Mouse (Mus musculus): Measurements from ENCODE around the gene Ccdc27.
A peak's percentile ranks its signal among the peaks of the same experiment; 100 is the strongest.

Ccdc27 gene

DNA sequence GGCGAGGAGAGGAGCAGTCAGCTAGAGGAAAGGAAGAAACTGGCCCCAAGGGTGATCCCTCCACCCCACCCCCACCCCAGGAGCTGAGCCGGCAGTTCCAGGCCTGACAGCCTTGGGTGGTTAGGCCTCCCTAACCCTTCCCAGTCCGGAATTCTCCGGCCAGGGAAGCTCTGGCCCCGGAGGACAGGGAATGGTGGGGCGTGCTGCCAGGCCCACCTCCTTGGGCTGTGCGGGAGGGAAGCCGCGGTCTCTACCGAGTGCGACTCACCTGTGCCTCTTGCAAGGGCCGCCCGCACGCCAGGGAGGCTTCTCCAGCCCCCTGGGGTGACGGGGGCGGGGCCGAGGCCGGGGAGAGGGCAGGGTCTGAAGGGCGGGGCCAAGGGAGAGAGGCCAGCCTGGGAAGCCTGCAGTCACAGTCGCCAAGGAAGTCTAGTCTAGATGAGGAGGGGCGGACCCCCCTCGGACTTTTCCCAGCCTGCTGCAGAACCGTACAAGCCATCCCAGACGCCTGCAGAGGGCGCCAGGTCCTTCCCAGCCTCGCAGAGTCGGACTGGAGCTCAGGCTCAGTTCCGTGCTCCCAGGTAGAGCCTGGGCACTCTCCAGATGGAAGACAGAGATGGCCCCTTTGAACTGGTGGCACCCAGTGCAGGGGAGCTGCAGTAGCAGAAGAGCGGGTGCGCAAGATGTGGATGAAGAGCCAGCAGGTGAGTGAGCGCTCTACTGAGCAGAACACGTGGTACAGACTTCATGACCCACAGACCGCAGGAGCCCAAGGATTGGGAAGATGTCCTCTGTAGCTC is 16.6 kb downstream of the Ccdc27 start, which contains the start of gene Smim1:
Smim1 (minus strand) TSS at position 590 of the 800 bp plus-strand sequence.
- DNase-seq (ENCODE audit: low spot score): peak; percentile 90

DNA sequence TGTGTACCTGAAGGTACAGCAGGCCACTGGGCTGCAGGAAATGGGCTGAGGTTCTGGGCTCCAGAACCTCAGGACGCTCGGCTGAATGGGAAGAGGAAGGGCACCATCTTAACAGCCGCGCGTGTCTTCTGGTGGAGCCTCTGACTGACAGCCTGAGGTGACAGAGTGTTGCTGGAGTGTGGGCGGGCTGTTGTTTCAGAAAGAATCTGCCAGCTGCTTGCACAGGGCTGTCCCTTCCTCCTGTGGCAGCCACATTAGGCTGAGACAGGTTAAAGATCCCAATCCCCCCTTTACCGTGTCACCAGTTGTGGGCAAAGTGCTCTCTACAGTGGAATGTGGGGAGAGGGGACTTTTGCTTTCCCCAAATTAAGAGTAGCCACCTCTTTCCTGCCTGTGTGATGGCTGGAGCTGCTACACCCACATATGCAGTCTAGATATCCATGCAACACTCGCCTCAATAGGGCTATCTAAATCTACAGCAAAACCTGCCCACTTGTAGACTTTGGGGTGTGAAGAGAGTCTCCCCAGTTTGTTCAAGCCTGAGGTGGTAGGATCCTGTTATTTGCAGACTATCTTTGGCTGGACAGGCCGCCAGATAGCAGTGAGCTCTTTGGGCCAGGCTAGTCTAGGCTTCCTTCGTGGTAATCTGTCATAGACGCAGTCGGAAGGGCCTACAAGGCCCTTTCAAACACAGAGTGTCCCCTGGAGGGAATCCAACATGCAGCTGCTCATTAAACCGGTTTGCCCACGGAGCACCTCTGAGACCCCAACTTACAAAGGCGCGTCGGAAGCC is 17.6 kb downstream of the Ccdc27 start:
- no peak for DNase-seq (ENCODE audit: low spot score)

DNA sequence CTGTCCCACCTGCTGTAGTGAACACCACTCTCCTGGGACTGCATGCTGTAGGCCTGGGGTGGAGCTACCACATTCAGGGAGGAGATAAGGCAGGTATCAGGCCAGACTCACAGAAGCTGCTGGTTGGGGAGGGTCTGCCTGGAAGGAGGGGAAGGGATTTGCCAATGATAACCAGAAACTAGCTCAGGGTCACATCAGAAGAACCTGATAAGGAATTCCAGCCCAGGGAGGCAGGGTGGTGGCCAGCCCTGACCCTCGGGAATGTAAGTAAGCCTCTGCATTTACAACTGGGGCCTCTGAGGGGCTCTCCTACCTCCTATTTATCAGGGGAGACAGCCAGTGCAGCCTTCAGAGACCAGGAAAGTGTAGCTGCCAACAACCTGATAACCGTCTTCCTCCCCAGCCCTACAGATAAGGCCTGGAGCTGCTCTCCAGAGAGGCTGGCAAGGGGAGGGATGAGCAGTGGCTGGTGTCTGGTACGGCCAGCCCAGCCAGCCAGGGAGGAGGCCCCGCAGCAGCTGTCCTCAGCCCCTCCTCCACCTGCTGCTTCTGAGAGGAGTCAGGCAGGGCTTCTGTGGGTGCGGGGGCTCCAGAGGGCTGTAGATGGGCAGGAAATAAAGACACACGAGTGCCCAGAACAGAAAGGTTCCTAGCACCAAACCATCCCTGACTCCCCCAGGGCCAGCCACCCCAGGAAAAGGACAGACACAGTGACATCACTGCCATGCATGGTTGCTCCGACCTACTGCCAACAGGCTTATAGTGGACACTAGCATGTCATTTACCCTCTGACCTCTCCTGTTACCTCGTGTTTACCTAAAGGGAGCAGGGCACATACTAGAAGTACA is 18.5 kb downstream of the Ccdc27 start:
- DNase-seq (ENCODE audit: low spot score): peak; percentile 56

DNA sequence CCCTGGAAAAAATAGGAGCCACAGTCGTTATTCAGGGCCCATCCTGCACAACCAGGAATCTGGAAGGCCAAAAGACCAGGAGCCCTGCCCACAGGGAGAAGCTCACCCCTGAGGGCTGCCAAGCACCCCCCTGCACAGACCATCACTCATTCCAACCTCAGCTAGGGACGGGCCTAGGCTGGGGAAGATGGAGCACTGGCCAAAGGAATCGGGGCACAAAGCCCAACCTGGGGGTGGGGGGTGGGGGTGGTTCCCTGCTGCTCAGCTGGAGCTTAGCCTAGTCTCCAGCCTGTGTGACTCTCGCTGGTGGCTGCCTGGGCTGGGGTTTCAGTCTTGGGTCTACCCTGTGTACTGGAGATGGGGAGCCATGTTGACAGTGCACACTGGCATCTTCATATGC is 19.6 kb downstream of the Ccdc27 start:
- DNase-seq (ENCODE audit: low spot score): no peak

DNA sequence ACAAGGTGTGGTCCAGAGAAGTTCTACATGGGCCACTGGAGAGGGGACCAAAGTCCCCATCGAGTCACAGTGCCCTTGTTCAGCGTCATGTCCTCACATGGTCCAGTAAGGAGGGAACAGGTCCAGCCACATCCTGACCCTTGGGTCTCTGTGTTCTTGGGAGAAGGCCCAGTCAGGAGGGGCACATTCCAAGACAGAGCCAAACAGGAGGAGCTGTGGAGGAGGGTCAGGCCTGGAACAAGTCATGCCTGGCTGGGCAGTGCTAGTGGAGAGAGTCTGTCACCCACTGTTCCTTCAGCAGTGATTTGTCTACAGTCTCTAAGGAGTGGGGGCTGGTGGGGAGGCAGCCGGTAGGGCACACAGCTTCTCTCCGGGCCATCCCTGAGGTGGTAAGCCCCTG is 20.1 kb downstream of the Ccdc27 start:
- DNase-seq (ENCODE audit: low spot score): no peak

DNA sequence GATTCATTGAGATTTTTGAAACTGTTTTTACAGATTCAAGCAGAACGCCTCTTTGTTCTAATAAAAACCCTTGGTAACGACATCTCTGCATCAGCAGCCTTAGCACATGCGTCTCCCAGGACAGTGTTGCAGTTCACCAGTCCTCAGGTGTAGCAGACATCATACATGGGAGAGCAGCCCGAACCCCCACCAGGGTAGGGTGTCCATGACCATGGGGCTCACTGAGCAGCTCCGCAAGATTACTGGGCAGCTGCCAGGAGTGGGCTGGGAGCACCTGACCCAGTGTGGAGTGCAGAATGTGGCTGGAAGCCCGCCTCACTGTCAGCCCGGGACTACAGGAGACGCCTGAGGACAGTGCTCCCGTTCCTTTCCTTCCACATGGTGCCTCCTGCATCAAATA is 21.0 kb downstream of the Ccdc27 start:
- DNase-seq (ENCODE audit: low spot score): no peak

DNA sequence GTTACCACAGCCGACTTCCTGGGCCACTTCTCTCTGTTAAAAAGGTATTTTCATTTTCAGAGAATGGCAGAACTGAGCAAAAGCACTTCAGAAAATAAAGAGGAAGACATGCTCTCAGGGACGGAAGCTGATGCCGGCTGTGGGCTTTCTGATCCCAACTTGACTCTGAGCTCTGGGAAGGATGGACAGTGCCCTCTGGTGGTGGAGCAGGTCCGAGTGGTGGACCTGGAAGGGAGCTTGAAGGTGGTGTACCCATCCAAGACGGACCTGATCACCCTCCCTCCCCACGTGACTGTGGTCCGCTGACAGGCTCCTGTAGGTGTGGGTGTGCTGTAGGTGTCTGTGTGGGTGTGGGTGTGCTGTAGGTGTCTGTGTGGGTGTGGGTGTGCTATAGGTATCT is 22.9 kb downstream of the Ccdc27 start:
- DNase-seq (ENCODE audit: low spot score): peak; percentile 76

DNA sequence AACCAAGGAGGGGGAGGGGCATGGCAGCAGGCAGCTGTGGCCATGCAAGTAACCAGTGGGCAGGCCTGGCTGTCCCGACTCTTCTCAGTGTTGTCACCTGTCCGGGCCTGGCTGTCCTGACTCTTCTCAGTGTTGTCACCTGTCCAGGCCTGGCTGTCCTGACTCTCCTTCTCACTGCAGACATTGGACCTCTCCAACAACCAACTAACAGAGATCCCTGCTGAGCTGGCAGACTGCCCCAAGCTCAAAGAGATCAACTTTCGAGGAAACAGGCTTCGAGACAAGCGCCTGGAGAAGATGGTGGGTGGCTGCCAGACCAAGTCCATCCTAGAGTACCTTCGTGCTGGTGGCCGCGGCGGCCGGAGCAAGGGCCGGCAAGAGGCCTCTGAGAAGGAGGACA is 27.0 kb downstream of the Ccdc27 start:
- DNase-seq (ENCODE audit: low spot score): no peak

DNA sequence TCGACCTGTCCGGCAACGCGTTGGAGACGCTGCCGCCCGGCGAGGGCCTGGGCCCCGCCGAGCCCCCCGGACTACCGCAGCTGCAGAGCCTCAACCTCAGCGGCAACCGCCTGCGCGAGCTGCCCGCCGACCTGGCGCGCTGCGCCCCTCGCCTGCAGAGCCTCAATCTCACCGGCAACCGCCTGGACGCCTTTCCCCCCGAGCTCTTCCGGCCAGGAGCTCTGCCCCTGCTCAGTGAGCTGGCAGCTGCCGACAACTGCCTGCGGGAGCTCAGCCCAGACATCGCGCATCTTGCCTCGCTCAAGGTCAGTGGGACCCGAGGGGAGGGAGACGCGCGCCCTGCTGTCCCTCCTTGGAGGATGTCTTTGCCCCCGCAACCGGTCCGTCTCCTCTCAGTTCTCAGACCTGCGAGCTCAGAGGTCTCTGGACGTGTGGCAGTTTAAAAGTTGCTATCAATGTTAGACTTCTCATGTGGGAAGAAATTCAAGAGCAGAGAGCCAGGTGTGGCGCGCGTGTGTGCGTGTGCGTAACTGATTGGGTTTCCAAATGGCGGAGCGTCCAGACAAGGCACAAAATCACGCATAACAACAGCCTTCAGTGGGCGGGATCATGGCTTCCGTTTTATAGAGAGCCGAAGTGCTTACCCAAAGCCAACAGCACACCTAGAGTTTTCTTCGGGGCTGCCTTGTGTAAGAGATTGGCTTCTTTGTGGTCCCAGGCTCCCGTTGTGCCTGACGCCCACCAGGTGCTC is 30.2 kb downstream of the Ccdc27 start:
- peak; percentile 65 for DNase-seq (ENCODE audit: low spot score)

DNA sequence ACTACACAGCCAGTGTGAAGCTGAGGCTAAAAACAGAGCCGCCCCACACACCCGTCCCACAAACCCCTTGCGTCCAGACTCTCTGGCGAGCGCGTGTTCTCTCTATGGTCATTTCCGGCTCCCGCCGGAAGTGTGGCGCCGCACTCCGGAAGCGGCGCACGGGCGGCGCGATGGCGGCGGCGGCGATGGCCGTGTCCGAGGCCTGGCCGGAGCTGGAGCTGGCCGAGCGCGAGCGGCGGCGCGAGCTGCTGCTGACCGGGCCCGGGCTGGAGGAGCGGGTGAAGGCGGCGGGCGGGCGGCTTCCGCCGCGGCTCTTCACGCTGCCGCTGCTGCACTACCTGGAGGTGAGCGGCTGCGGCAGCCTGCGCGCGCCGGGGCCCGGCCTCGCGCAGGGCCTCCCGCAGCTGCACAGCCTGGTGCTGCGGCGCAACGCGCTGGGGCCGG is 30.8 kb downstream of the Ccdc27 start, which contains the start of gene Lrrc47:
Lrrc47 (plus strand) TSS at position 86 of the 444 bp plus-strand sequence.
- peak; percentile 90 for DNase-seq (ENCODE audit: low spot score)

DNA sequence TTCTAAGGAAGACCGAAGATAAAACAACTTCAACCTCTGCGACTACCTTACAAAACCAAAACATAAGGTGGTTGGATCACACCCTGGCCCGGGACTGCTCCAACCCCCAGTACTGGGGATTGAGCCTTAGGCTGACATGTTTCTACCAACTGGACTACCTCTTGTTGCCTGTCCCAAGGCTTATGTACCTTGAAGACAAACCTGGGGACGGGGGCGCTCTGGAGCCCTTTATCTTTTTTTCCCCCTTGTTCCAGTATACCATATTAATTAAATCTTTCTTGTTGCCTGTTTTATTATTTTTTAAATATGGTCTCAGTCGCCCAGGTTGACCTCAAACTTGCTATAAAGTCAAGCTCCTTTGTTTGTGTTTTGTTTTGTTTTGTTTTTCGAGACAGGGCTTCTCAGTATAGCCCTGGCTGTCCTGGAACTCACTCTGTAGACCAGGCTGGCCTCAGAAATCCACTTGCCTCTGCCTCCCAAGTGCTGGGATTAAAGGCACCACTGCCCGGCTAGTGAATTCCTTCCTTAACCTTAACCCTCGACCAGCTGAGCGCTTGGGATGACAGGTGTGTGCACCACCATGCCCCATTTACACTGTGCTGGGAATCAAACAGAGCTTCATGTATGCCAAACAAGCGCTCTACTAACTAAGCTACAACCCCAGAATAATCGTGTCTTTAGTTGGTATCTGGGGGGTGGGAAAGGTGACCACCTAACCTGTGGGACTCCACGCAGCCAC is 31.4 kb downstream of the Ccdc27 start:
- no peak for DNase-seq (ENCODE audit: low spot score)

DNA sequence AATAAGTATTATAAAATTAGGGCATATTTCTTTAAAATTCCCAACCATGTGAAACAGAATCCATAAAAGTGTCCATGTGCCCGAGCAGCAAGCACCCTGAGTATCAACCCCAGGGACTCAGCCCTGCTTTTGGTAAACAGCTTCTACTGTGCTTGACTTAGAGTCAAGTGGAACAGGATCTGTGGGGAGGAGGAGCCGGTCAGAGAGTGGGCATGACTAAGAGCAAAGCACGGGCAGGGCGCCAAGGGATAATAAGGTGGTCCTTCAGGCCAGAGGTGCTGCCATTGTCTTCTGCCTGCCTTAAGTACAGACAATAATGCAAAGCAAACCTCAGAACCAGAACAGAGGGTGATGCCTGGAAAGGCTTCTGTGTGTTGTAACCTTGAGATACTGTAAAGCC is 34.7 kb downstream of the Ccdc27 start:
- peak; percentile 60 for DNase-seq (ENCODE audit: low spot score)

DNA sequence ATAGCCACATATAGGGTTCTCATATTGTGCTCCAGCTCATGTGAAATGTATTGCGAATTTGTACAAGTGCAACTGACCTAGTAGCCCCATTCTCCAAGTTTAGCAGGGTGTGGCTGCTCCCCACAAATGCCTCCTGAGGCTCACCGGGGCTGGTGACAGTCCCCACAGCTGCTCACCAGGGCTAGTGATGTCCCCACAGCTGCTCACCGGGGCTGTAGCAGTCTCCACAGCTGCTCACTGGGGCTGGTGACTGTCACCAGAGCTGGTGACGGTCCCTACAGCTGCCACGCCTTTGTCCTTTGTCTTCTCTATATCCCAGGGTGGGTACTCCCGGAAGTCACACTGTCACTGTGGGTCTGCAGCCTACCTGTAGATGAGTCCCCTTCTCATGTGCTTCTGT is 36.2 kb downstream of the Ccdc27 start:
- no peak for DNase-seq (ENCODE audit: low spot score)

DNA sequence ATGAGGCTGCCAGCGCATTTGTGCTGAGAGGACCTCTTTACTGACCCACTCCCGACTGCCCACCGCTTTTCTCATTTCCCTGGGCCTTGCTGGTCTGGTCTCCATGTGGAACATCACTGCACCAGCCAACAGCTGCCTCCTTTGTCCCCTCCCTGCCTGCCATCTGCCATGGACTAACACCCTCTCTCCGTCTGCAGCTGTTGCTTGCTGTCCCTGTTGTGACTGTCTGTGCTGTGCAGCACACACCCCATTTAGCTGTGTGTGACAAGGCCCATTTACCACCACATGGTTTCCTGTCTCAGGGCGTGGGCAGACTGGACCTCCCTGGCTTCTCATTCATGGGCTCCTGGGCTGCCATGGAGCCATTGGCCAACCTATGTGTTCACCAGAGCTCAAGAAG is 37.0 kb downstream of the Ccdc27 start:
- no peak for DNase-seq (ENCODE audit: low spot score)

DNA sequence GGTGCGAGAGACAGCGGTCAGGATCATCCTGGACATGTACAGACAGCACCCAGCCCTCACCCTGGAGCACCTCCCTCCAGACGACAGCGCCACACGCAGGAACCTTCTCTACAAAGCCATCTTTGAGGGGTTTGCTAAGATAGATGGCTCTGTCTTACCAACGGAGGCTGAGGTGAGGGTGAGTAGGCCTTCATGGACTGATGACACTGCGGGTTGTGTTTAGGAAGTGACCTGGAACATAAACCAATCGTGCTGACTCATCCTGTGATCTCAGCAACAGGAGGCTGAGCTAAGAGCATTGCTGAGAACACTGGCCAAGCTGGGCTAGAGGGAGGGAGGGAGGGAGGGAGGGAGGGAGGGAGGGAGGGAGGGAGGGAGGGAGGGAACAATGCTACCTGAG is 49.0 kb downstream of the Ccdc27 start:
- peak; percentile 62 for DNase-seq (ENCODE audit: low spot score)

DNA sequence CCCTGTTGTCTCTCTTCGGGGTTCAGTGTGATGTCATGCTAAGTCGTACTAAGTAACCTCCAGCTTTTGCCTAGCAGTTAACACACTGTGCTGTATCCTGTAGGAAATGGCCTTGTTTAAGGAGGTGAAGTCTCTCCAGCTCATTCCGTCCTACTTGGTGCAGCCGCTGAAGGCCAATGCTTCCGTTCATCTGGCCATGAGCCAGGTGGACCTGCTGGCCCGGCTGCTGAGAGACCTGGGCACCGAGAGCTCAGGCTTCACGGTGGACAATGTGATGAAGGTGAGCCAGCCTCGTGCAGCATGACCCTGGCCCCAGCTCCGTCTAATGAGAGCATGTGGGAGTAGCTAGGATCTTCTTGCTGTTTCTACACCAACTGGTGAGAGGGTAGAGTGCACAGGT is 49.8 kb downstream of the Ccdc27 start:
- peak; percentile 45 for DNase-seq (ENCODE audit: low spot score)

DNA sequence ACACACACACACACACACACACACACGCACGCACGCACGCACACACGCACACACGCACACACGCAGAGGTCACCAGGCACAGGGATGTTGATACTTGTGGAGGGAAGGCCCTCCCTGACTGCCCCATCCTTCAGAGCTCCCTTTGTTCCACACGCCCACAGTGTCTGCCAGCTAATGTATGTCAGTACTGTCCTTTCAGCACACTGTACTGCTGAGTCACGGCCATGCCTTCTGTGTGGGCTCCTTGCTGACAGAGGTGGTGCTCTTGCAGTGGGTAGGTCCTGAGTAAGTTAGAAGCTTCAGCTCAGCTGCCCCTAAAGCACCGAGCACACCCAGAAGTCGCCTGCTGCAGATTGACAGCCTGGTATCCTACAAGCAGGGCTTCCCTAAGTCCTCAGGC is 62.0 kb downstream of the Ccdc27 start:
- peak; percentile 69 for DNase-seq (ENCODE audit: low spot score)

DNA sequence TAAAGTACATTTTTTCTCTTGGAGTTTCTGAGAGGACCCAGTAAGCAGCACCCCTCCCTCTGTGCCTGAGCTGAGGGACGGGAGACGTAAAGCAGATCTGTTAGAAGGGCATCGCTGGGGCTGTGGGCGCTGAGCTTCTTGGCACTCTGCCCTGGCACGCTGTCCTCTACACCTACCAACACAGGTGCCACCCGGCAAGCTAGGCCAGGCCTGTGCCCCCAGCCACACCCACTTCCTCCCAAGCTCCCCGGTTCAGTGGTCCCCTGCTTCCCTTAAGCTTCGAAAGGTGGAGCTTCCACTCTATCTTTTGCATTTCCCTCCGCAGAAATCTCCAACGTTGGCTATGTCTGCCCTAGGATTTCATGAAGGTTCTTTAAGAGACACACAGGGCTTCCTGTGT is 63.2 kb downstream of the Ccdc27 start:
- DNase-seq (ENCODE audit: low spot score): no peak

Data from MN1 (cell line).